Mouse (Mus musculus): ENCODE measurements at regions not wholly inside any gene's neighbourhood (a gene's known extent, or its start where the extent isn't known, plus 50 kb on each side); places are given as distances from the start of the nearest gene placed in this dataset.

GRCm38 (mm10) chr15:60101485-60102280, 85.3 kb upstream of the 4933412E24Rik start:
- no peak for DNase-seq

DNA sequence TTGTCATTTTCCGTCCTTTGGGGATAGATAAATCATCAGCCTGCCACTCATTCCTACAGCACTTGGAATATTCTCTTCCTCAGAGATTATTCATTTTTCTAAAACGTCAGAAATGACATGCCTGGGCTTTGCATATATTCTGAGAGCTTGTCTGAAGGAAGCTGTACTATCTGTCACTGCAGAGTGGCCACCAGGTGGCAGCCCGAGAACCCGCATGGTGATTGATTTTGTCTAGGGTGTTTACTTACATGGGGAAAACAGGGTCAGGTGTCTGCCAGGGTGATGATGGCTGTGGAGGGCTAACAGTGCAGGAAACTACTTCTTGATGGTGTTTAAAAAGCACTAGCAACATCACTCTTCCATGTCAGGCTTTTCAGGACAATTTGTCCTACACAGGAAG, 80.7 kb upstream of the 4933412E24Rik start:
- peak; percentile 63 for DNase-seq

GRCm38 (mm10) chr15:60096131-60096530, 79.7 kb upstream of the 4933412E24Rik start:
- no peak for DNase-seq

GRCm38 (mm10) chr15:60089921-60090320, 73.5 kb upstream of the 4933412E24Rik start:
- DNase-seq: no peak

DNA sequence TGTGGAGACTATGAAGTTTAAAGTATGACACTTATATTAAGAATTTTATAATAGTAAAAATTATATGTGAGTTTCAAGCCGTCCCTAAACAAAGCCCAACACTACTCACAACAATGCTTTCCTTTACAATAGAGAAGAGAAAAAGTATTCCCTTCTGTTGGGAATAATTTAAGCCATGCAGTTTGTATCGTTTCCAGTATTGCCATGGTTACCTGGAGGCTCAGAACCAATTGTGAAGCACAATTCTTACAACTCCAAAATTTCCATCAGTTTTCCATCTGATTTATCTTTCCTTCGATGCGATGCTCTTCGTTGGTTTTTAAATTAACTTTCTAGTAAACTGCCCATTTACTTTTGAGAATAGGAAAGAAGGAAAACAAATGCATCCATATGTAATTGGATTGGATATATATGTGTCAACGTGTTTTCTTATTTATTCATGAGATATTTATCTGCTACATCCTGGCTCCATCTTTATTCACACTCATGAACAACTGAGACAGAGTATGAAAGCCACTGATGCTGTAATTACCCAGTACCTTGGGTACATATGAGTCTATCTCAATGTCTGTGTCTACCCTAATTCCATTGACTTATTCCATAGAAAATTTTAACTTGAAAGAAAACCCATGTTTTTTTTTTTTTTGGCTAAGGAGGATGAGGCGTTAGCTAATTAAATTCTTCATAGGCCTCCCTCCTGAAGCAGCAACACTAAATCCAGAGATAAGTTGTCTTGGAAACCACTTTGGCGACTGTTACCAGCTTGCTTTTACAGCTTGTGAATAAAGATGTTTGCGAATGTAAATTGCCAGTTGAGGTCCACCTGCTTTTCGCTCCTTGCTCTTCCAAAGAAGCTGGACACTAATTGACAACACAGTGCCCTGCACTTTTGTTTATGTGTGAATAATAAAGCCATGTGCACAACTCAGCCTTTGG, 72.8 kb upstream of the 4933412E24Rik start:
- no peak for DNase-seq
